Mouse (Mus musculus) neural tube, embryonic 10.5 days (tissue): ENCODE data around the gene Olfr49.

ENCODE experiments used
- DNase-seq: peaks from one replicate; pipeline ENCODE4 v3.0.0-alpha.2; 2017; ENCODE audit warnings: low spot score; ENCODE audit errors: extremely low spot score

The Olfr49 gene

GRCm38 (mm10) chr14:54261386-54261785 lies 23.4 kb downstream of the Olfr49 start:
- no peak for DNase-seq

- no peak for DNase-seq
Measured at GRCm38 (mm10) chr14:54260196-54260595, 24.5 kb downstream of the Olfr49 start.

GRCm38 (mm10) chr14:54259722-54260085 lies 25.0 kb downstream of the Olfr49 start:
- no peak for DNase-seq

- DNase-seq, result peak; percentile 95
Measured at GRCm38 (mm10) chr14:54259003-54259721, 25.6 kb downstream of the Olfr49 start.

- no peak for DNase-seq
Measured at GRCm38 (mm10) chr14:54258131-54258670, 26.5 kb downstream of the Olfr49 start.

GRCm38 (mm10) chr14:54254670-54255202 lies 30.0 kb downstream of the Olfr49 start:
- no peak for DNase-seq

- DNase-seq, result peak; percentile 96
Measured at GRCm38 (mm10) chr14:54253741-54254291, 30.9 kb downstream of the Olfr49 start, which contains the start of the genes Dad1 and Abhd4. Dad1 (minus strand) TSS chr14:54254104. Abhd4 (plus strand) TSS chr14:54254188.

GRCm38 (mm10) chr14:54250122-54250521 lies 34.6 kb downstream of the Olfr49 start:
- no peak for DNase-seq

- no peak for DNase-seq
Measured at GRCm38 (mm10) chr14:54249326-54249725, 35.4 kb downstream of the Olfr49 start.

GRCm38 (mm10) chr14:54246232-54246631 lies 38.5 kb downstream of the Olfr49 start:
- no peak for DNase-seq

GRCm38 (mm10) chr14:54244183-54244582 lies 40.6 kb downstream of the Olfr49 start:
- DNase-seq, result no peak

- no peak for DNase-seq
Measured at GRCm38 (mm10) chr14:54240542-54240941, 44.2 kb downstream of the Olfr49 start.

GRCm38 (mm10) chr14:54239002-54239736 lies 45.6 kb downstream of the Olfr49 start:
- peak; percentile 70 for DNase-seq

GRCm38 (mm10) chr14:54236881-54237280 lies 47.9 kb downstream of the Olfr49 start:
- DNase-seq, result no peak

GRCm38 (mm10) chr14:54235825-54236540 lies 48.8 kb downstream of the Olfr49 start:
- DNase-seq, result no peak

- no peak for DNase-seq
Measured at GRCm38 (mm10) chr14:54234231-54235040, 50.3 kb downstream of the Olfr49 start.

GRCm38 (mm10) chr14:54233559-54234143 lies 51.1 kb downstream of the Olfr49 start:
- no peak for DNase-seq

GRCm38 (mm10) chr14:54232811-54233558 lies 51.8 kb downstream of the Olfr49 start:
- DNase-seq, result no peak

GRCm38 (mm10) chr14:54232143-54232542 lies 52.6 kb downstream of the Olfr49 start:
- DNase-seq, result no peak
